Mouse (Mus musculus): ENCODE measurements around the gene Tbk1. TPM values are rescaled to one million over a fixed set of nuclear protein-coding genes. Genes with fewer than 3 reads are reported as not detected.

Tbk1 gene
- polyA plus RNA-seq, 2 experiments: 13.6 to 17.1 TPM

GRCm38 (mm10) chr10:121615935-121616334 lies 29.3 kb upstream of the Tbk1 start:
- no peak for ATAC-seq (ENCODE audit: insufficient read depth)
- no peak overlapping the region for H3K27ac ChIP-seq

GRCm38 (mm10) chr10:121615146-121615870 lies 28.7 kb upstream of the Tbk1 start:
- H3K36me3 ChIP-seq (replicated peaks; ENCODE audit: control insufficient read depth, insufficient read depth, low read depth): peaks cover 80% of the 10 kb centered on the region
- DNase-seq (ENCODE audit: low read depth in 3 of 3, low spot score in 3 of 3): no peak

More at GRCm38 (mm10) chr10:121615935-121616334, 29.3 kb upstream of the Tbk1 start:
- Histone ChIP-seq H3K4me2 (ENCODE audit: low read depth) (no peak overlapping the region), H3K27me3 (ENCODE audit: control insufficient read depth, insufficient read depth, low read length) (no peaks in the 10 kb centered on the region), H3K9me3 (ENCODE audit: control insufficient read depth, low read length) (no peaks in the 10 kb centered on the region), H3K36me3 (replicated peaks; ENCODE audit: control insufficient read depth, insufficient read depth, low read depth) (peaks cover 79% of the 10 kb centered on the region), H3K4me3 (ENCODE audit: insufficient read depth in 1 of 2, low read depth in 2 of 2, low read length in 2 of 2) (no peak overlapping the region), H3K4me1 (replicated peaks; ENCODE audit: control insufficient read depth in 2 of 2, insufficient read depth in 2 of 2, low read length in 1 of 2) (no peaks in the 10 kb centered on the region), H3K9ac (replicated peaks) (no peak overlapping the region)
- TF ChIP-seq EP300 (IDR thresholded peaks at IDR 0.05; ENCODE audit: low read depth): no peak
- TF ChIP-seq CTCF (IDR thresholded peaks at IDR 0.05; ENCODE audit: low read depth): no peak
- DNase-seq (ENCODE audit: low read depth in 3 of 3, low spot score in 3 of 3): no peak
- WGBS (ENCODE audit: insufficient replicate concordance): 79% methylated on average over 7 of the region's 7 CpGs

DNA sequence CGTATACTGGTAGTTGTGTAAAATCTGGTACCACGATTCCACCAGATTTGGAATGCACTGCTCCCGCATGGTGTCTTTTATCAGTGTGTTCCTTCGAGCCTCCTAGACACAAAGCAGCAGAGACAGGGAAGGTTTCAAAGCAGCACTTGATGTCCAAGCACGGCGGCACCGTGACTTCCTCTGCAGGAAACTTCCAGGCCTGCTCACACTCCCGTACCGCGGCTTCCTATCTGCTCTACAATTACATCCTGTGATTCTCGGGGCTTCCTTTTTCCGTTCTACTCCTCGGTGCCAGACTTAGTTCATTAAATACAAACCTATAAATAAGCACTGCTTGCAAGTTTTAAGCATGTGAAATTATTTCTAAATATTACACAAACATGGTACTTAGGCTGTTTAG lies 27.0 kb upstream of the Tbk1 start:
- no peak overlapping the region for H3K4me2 ChIP-seq (ENCODE audit: low read depth)
- no peak for DNase-seq (ENCODE audit: low read depth in 3 of 3, low spot score in 3 of 3)
- TF ChIP-seq EP300 (IDR thresholded peaks at IDR 0.05; ENCODE audit: low read depth) (no peak), CTCF (IDR thresholded peaks at IDR 0.05; ENCODE audit: low read depth) (no peak)
- no peaks in the 10 kb centered on the region for H3K4me1 ChIP-seq (replicated peaks; ENCODE audit: control insufficient read depth in 2 of 2, insufficient read depth in 2 of 2, low read length in 1 of 2)
- no peak overlapping the region for H3K9ac ChIP-seq (replicated peaks)
- H3K36me3 ChIP-seq (replicated peaks; ENCODE audit: control insufficient read depth, insufficient read depth, low read depth): peaks cover 84% of the 10 kb centered on the region
- no peak for ATAC-seq (ENCODE audit: insufficient read depth)
- no peaks in the 10 kb centered on the region for H3K9me3 ChIP-seq (ENCODE audit: control insufficient read depth, low read length)
- H3K27me3 ChIP-seq (ENCODE audit: control insufficient read depth, insufficient read depth, low read length): no peaks in the 10 kb centered on the region
- WGBS (ENCODE audit: insufficient replicate concordance): 47% methylated on average over 13 of the region's 13 CpGs
- no peak overlapping the region for H3K27ac ChIP-seq
- no peak overlapping the region for H3K4me3 ChIP-seq (ENCODE audit: insufficient read depth in 1 of 2, low read depth in 2 of 2, low read length in 2 of 2)

More at GRCm38 (mm10) chr10:121615146-121615870, 28.7 kb upstream of the Tbk1 start:
- no peak overlapping the region for H3K4me3 ChIP-seq (ENCODE audit: insufficient read depth in 1 of 2, low read depth in 2 of 2, low read length in 2 of 2)
- no peak overlapping the region for H3K27ac ChIP-seq
- H3K4me2 ChIP-seq (ENCODE audit: low read depth): no peak overlapping the region
- H3K27me3 ChIP-seq (ENCODE audit: control insufficient read depth, insufficient read depth, low read length): no peaks in the 10 kb centered on the region
- no peak for TF ChIP-seq CTCF (IDR thresholded peaks at IDR 0.05; ENCODE audit: low read depth)
- no peak for TF ChIP-seq EP300 (IDR thresholded peaks at IDR 0.05; ENCODE audit: low read depth)
- H3K9me3 ChIP-seq (ENCODE audit: control insufficient read depth, low read length): no peaks in the 10 kb centered on the region
- no peaks in the 10 kb centered on the region for H3K4me1 ChIP-seq (replicated peaks; ENCODE audit: control insufficient read depth in 2 of 2, insufficient read depth in 2 of 2, low read length in 1 of 2)
- WGBS (ENCODE audit: insufficient replicate concordance): 80% methylated on average over 13 of the region's 13 CpGs
- H3K9ac ChIP-seq (replicated peaks): no peak overlapping the region
- ATAC-seq (ENCODE audit: insufficient read depth): no peak

DNA sequence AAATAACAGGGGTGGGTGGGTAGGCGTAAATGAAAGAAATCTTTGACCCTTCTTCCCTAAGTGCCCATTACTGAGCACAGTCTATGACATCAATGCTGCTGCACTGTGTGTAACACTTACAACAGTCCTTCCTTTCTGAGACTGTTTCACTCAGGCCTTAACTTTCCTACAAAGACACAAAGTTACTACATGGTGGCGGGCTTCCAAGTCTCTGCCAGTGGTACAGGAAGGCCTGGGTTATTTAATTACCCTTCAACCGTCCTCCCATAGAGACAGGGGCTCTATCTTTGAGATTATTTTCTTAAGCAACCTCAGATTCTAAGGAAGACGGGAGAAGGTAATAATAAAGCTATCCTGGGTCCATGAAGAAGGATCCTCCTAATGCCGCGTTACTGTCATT lies 25.9 kb upstream of the Tbk1 start:
- Histone ChIP-seq H3K36me3 (replicated peaks; ENCODE audit: control insufficient read depth, insufficient read depth, low read depth) (peaks cover 85% of the 10 kb centered on the region), H3K4me2 (ENCODE audit: low read depth) (no peak overlapping the region), H3K27ac (no peak overlapping the region), H3K9me3 (ENCODE audit: control insufficient read depth, low read length) (no peaks in the 10 kb centered on the region), H3K9ac (replicated peaks) (no peak overlapping the region), H3K4me3 (ENCODE audit: insufficient read depth in 1 of 2, low read depth in 2 of 2, low read length in 2 of 2) (no peak overlapping the region), H3K27me3 (ENCODE audit: control insufficient read depth, insufficient read depth, low read length) (no peaks in the 10 kb centered on the region), H3K4me1 (replicated peaks; ENCODE audit: control insufficient read depth in 2 of 2, insufficient read depth in 2 of 2, low read length in 1 of 2) (no peaks in the 10 kb centered on the region)
- DNase-seq (ENCODE audit: low read depth in 3 of 3, low spot score in 3 of 3): no peak
- TF ChIP-seq EP300 (IDR thresholded peaks at IDR 0.05; ENCODE audit: low read depth) (no peak), CTCF (IDR thresholded peaks at IDR 0.05; ENCODE audit: low read depth) (no peak)
- ATAC-seq (ENCODE audit: insufficient read depth): no peak
- 84% methylated on average over 6 of the region's 6 CpGs for WGBS (ENCODE audit: insufficient replicate concordance)

GRCm38 (mm10) chr10:121611587-121611986 lies 25.0 kb upstream of the Tbk1 start:
- WGBS (ENCODE audit: insufficient replicate concordance): 79% methylated on average over 10 of the region's 10 CpGs
- ATAC-seq (ENCODE audit: insufficient read depth): no peak

More at GRCm38 (mm10) chr10:121611587-121611986, 25.0 kb upstream of the Tbk1 start:
- no peak overlapping the region for H3K4me2 ChIP-seq (ENCODE audit: low read depth)
- DNase-seq (ENCODE audit: low read depth in 3 of 3, low spot score in 3 of 3): no peak
- H3K4me1 ChIP-seq (replicated peaks; ENCODE audit: control insufficient read depth in 2 of 2, insufficient read depth in 2 of 2, low read length in 1 of 2): no peaks in the 10 kb centered on the region
- peaks cover 85% of the 10 kb centered on the region for H3K36me3 ChIP-seq (replicated peaks; ENCODE audit: control insufficient read depth, insufficient read depth, low read depth)
- no peak overlapping the region for H3K27ac ChIP-seq
- TF ChIP-seq CTCF (IDR thresholded peaks at IDR 0.05; ENCODE audit: low read depth) (no peak), EP300 (IDR thresholded peaks at IDR 0.05; ENCODE audit: low read depth) (no peak)
- no peaks in the 10 kb centered on the region for H3K27me3 ChIP-seq (ENCODE audit: control insufficient read depth, insufficient read depth, low read length)
- no peak overlapping the region for H3K4me3 ChIP-seq (ENCODE audit: insufficient read depth in 1 of 2, low read depth in 2 of 2, low read length in 2 of 2)
- no peaks in the 10 kb centered on the region for H3K9me3 ChIP-seq (ENCODE audit: control insufficient read depth, low read length)
- H3K9ac ChIP-seq (replicated peaks): no peak overlapping the region
